Mouse (Mus musculus) neural tube, embryonic 11.5 days (tissue): ENCODE measurements around the gene Mbnl1. TPM values are rescaled to one million over a fixed set of nuclear protein-coding genes. Genes with fewer than 3 reads are reported as not detected.

Experiments used
- ATAC-seq: fragments of 200-750 bp; cut with Nextera tagmentation; 2 replicates; pipeline ENCODE4 v1.8.0; 2017; ENCODE audit warnings: moderate number of reproducible peaks, mild to moderate bottlenecking, moderate TSS enrichment, moderate library complexity; ENCODE audit not compliant: insufficient read depth, low FRiP score, low TSS enrichment
- DNase-seq: peaks from one replicate; pipeline ENCODE4 v3.0.0-alpha.2; 2015; ENCODE audit warnings: low spot score
- H3K27ac ChIP-seq: fragments of 300-500 bp; sonication (generic); 2 replicates; pipeline ENCODE4 v1.5.1; 2014; ENCODE audit warnings: low read depth, mild to moderate bottlenecking, low read length
- H3K27me3 ChIP-seq: fragments of 300-500 bp; sonication (generic); 2 replicates; pipeline ENCODE4 v1.6.1; 2014; ENCODE audit warnings: mild to moderate bottlenecking, low read length, mixed read lengths; ENCODE audit not compliant: control insufficient read depth, insufficient read depth
- H3K36me3 ChIP-seq: fragments of 300-500 bp; sonication (generic); 2 replicates; pipeline ENCODE4 v1.6.1; 2014; ENCODE audit warnings: mild to moderate bottlenecking, low read length, moderate library complexity, mixed read lengths; ENCODE audit not compliant: control insufficient read depth, insufficient read depth
- H3K4me1 ChIP-seq: fragments of 300-500 bp; sonication (generic); 2 replicates; pipeline ENCODE4 v1.6.1; 2014; ENCODE audit warnings: low read length, mixed read lengths; ENCODE audit not compliant: control insufficient read depth, insufficient read depth
- H3K4me2 ChIP-seq: fragments of 300-500 bp; sonication (generic); 2 replicates; pipeline ENCODE4 v1.6.1; 2014; ENCODE audit warnings: low read depth, mild to moderate bottlenecking, moderate library complexity
- H3K4me3 ChIP-seq: fragments of 300-500 bp; sonication (generic); 2 replicates; pipeline ENCODE4 v1.5.1; 2014; ENCODE audit warnings: low read depth, low read length
- H3K9ac ChIP-seq: fragments of 300-500 bp; sonication (generic); 2 replicates; pipeline ENCODE4 v1.6.1; 2014; ENCODE audit warnings: mild to moderate bottlenecking, low read length
- H3K9me3 ChIP-seq: fragments of 300-500 bp; sonication (generic); 2 replicates; pipeline ENCODE4 v1.6.1; 2016; ENCODE audit warnings: low read length; ENCODE audit not compliant: control insufficient read depth
- WGBS: fragments of 180-500 bp; shearing (Covaris S2); extraction: QIAGEN DNeasy Blood & Tissue Kit; methylation state at CpG from one replicate; pipeline ENCODE4 v1.1.7; 2014; 5-methylcytosine and 5-hydroxymethylcytosine counted together
- polyA plus RNA-seq: library from polyadenylated mRNA; unstranded; fragments of >200 nt; fragmentation: Nextera tagmentation; extraction: Ambion mirVana; gene quantifications from 2 replicates; pipeline ENCODE4 v1.2.1, GENCODE M21; 2014

Gene Mbnl1
- polyA plus RNA-seq, 1 experiment from 2014 or later = 57.7 TPM

GRCm38 (mm10) chr3:60589361-60589760 is 116.7 kb downstream of the Mbnl1 start:
- no peaks in the 10 kb centered on the region for H3K9me3 ChIP-seq
- no peak overlapping the region for H3K27ac ChIP-seq
- no peaks in the 10 kb centered on the region for H3K36me3 ChIP-seq
- DNase-seq (no peak), ATAC-seq (no peak)
- no peak overlapping the region for H3K4me3 ChIP-seq
- H3K9ac ChIP-seq = no peak overlapping the region
- H3K4me2 ChIP-seq = no peak overlapping the region
- no peaks in the 10 kb centered on the region for H3K27me3 ChIP-seq
- 58% methylated on average over 3 of the region's 3 CpGs for WGBS
- H3K4me1 ChIP-seq = no peaks in the 10 kb centered on the region; the same call in 1 of the 2 replicates

- no peak overlapping the region for H3K27ac ChIP-seq
- H3K9ac ChIP-seq = no peak overlapping the region
These were observed 123.0 kb downstream of the Mbnl1 start for GRCm38 (mm10) chr3:60595606-60596005.

GRCm38 (mm10) chr3:60596985-60597384 is 124.4 kb downstream of the Mbnl1 start:
- no peak overlapping the region for H3K27ac ChIP-seq
- no peaks in the 10 kb centered on the region for H3K36me3 ChIP-seq
- no peaks in the 10 kb centered on the region for H3K4me1 ChIP-seq
- no peak overlapping the region for H3K9ac ChIP-seq
- DNase-seq = no peak
- no peak for ATAC-seq
- H3K9me3 ChIP-seq = no peaks in the 10 kb centered on the region
- no peak overlapping the region for H3K4me2 ChIP-seq
- 71% methylated on average over 4 of the region's 4 CpGs for WGBS
- H3K27me3 ChIP-seq = no peaks in the 10 kb centered on the region
- no peak overlapping the region for H3K4me3 ChIP-seq

More at GRCm38 (mm10) chr3:60595606-60596005, 123.0 kb downstream of the Mbnl1 start:
- WGBS = 91% methylated on average over 10 of the region's 10 CpGs
- H3K36me3 ChIP-seq = no peaks in the 10 kb centered on the region
- no peak overlapping the region for H3K4me2 ChIP-seq
- no peaks in the 10 kb centered on the region for H3K9me3 ChIP-seq
- no peak for DNase-seq
- no peak for ATAC-seq
- no peaks in the 10 kb centered on the region for H3K27me3 ChIP-seq
- H3K4me3 ChIP-seq = no peak overlapping the region
- no peaks in the 10 kb centered on the region for H3K4me1 ChIP-seq

GRCm38 (mm10) chr3:60601686-60602085 is 129.1 kb downstream of the Mbnl1 start:
- peak; percentile 81 for DNase-seq
- Histone ChIP-seq H3K4me2 (no peak overlapping the region), H3K4me1 (no peaks in the 10 kb centered on the region), H3K9ac (no peak overlapping the region), H3K27ac (no peak overlapping the region), H3K36me3 (no peaks in the 10 kb centered on the region), H3K4me3 (no peak overlapping the region), H3K9me3 (no peaks in the 10 kb centered on the region), H3K27me3 (no peaks in the 10 kb centered on the region)
- 30% methylated on average over 4 of the region's 4 CpGs for WGBS
- ATAC-seq = 0 out of 2 replicates have a peak, but pooled peaks have one; percentile 60

GRCm38 (mm10) chr3:60602923-60603549 is 130.4 kb downstream of the Mbnl1 start:
- DNase-seq (no peak), ATAC-seq (no peak)
- Histone ChIP-seq H3K9ac (no peak overlapping the region), H3K4me2 (no peak overlapping the region), H3K9me3 (no peaks in the 10 kb centered on the region), H3K36me3 (no peaks in the 10 kb centered on the region), H3K27ac (no peak overlapping the region), H3K27me3 (no peaks in the 10 kb centered on the region), H3K4me1 (no peaks in the 10 kb centered on the region), H3K4me3 (no peak overlapping the region)
- WGBS = 91% methylated on average over 4 of the region's 4 CpGs

GRCm38 (mm10) chr3:60603637-60604036 is 131.0 kb downstream of the Mbnl1 start:
- no peak for DNase-seq
- 92% methylated on average over 4 of the region's 4 CpGs for WGBS
- Histone ChIP-seq H3K9me3 (no peaks in the 10 kb centered on the region), H3K27me3 (no peaks in the 10 kb centered on the region), H3K4me2 (no peak overlapping the region), H3K36me3 (no peaks in the 10 kb centered on the region), H3K4me1 (no peaks in the 10 kb centered on the region), H3K9ac (no peak overlapping the region), H3K27ac (no peak overlapping the region), H3K4me3 (no peak overlapping the region)
- ATAC-seq = no peak

- no peaks in the 10 kb centered on the region for H3K4me1 ChIP-seq
- no peaks in the 10 kb centered on the region for H3K27me3 ChIP-seq
- H3K27ac ChIP-seq = no peak overlapping the region
- H3K36me3 ChIP-seq = no peaks in the 10 kb centered on the region
- H3K4me3 ChIP-seq = no peak overlapping the region
- WGBS = 94% methylated on average over 6 of the region's 6 CpGs
- H3K9ac ChIP-seq = no peak overlapping the region
- ATAC-seq (no peak), DNase-seq (no peak)
- no peaks in the 10 kb centered on the region for H3K9me3 ChIP-seq
- no peak overlapping the region for H3K4me2 ChIP-seq
These were observed 131.6 kb downstream of the Mbnl1 start for GRCm38 (mm10) chr3:60604205-60604604.

GRCm38 (mm10) chr3:60608952-60609403 is 136.3 kb downstream of the Mbnl1 start:
- DNase-seq = peak; percentile 20
- Histone ChIP-seq H3K4me2 (no peak overlapping the region), H3K9ac (no peak overlapping the region), H3K4me1 (no peaks in the 10 kb centered on the region), H3K4me3 (no peak overlapping the region), H3K36me3 (no peaks in the 10 kb centered on the region), H3K27me3 (no peaks in the 10 kb centered on the region), H3K9me3 (no peaks in the 10 kb centered on the region), H3K27ac (no peak overlapping the region)
- peak; percentile 45; the same call in 1 of the 2 replicates for ATAC-seq
- WGBS = 7% methylated on average over 2 of the region's 2 CpGs

GRCm38 (mm10) chr3:60611839-60612238 is 139.2 kb downstream of the Mbnl1 start:
- no peaks in the 10 kb centered on the region for H3K36me3 ChIP-seq
- whole genome bisulfite sequencing = 24% methylated on average over 2 of the region's 2 CpGs
- H3K27me3 ChIP-seq = no peaks in the 10 kb centered on the region
- H3K9ac ChIP-seq = no peak overlapping the region
- no peaks in the 10 kb centered on the region for H3K9me3 ChIP-seq
- no peak overlapping the region for H3K27ac ChIP-seq
- no peak overlapping the region for H3K4me2 ChIP-seq
- DNase-seq (peak; percentile 38), ATAC-seq (no peak)
- no peak overlapping the region for H3K4me3 ChIP-seq
- H3K4me1 ChIP-seq = no peaks in the 10 kb centered on the region
